Mouse (Mus musculus): Measurements from ENCODE around the gene Olfr9.
A peak's percentile ranks its signal among the peaks of the same experiment; 100 is the strongest.
"Not testable (repeated sequence)": the region's sequence is repeated elsewhere in the genome, so short reads cannot be mapped to it uniquely, and the experiment has no call there.

Gene Olfr9

DNA sequence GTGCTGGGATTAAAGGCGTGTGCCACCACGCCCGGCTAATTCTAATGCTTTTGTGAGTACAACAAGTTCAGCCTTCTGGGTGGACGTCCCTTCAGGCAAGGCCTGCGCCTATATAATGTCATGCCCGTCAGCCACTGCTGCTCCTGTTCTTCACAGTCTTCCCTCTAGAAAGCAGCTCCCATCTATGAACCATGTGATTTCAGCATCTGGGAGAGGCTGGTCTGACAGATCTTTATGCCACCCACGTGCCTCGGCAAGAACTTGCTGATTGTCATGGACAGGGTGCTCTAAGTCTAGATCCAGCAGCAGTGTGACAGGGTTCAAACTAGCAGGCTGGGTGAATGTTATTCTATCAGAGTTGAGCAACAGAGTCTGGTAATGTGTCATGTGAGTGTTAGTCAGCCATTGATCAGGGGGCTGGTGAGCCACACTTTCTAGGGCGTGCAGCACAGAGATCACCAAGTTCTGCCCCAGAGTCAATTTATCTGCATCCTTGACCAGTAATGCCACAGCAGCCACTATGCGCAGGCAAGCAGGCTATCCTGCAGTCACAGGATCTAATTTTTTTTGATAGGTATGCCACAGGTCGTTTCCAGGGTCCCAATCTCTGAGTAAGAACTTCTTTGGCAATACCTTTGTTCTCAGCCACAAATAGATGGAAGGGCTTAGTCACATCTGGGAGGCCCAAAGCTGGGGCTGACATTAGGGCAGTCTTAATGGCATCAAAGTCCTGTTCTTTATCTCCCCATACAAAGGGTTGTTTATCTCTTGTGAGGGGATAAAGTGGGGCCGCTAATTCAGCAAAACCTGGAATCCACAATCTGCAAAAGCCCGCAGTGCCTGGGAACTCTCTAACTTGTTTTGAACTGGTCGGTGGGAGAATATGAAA, 15.0 kb downstream of the Olfr9 start:
- no peak for DNase-seq (ENCODE audit: low read depth, low spot score)

DNA sequence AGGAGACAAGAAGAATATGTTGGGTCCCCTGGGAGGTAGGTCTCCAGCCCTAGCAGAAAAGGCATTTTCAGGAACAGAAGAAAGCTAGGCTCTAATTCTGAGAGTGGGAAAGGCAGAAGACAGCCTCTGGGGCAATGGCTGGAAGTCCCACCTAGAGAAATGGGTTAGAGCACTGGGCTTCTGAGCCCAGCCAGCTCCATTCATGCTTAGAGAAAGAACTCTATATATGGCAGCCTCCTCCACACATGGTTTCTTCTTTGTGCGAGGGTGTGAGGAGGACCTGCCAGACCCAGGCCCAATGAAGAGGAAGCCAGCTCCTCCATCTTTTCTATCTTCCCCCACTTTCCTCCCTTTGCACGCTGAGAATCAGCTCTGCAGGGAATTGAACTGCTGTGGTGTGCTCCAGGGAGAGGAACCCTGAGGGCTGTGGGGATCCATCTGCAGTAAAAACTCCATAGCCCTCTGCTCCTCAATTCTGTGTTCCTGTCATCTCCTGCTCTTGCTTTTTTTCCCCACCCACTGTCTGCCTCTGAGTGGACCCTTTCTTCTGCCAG, 21.1 kb downstream of the Olfr9 start, which contains the start of gene Olfr763:
TSS of gene Olfr763 (plus strand) at position 504 of the 554 bp plus-strand sequence.
- DNase-seq (ENCODE audit: low read depth, low spot score): no peak

DNA sequence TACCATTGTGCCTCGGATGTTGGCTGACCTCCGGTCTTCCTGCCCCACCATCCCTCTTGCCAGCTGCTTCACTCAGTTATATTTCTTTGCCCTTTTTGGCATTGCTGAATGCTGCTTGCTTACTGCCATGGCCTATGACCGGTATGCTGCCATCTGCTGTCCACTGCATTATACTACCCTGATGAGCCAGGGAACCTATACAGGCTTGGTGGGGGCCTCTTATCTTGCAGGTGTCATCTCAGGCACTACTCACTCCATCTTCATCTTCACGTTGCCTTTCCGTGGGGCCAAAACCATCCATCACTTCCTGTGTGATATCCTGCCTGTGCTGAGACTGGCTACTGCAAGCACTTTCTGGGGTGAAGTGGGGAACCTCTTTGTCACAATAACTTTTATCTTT, 22.3 kb downstream of the Olfr9 start:
- DNase-seq (ENCODE audit: low read depth, low spot score): not testable (repeated sequence)

DNA sequence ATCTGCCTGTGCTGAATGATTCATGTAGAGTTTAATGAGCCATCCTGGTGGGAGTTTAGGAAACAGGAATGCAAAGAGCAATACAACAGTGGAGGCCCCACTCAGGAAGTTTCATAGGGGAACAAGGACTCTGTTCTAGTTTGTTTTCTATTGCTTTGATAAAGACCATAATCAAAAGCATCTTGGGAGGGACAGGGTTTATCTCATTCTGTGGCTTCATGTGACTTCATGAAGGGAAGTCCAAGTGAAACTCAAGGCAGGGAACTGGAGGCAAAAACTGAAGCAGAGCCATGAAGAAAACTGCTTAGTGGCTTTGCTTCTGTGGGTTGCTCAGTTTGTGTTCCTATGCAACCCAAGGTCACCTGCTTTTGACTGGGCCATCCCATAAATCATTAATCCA, 25.2 kb downstream of the Olfr9 start:
- DNase-seq (ENCODE audit: low read depth, low spot score): no peak

DNA sequence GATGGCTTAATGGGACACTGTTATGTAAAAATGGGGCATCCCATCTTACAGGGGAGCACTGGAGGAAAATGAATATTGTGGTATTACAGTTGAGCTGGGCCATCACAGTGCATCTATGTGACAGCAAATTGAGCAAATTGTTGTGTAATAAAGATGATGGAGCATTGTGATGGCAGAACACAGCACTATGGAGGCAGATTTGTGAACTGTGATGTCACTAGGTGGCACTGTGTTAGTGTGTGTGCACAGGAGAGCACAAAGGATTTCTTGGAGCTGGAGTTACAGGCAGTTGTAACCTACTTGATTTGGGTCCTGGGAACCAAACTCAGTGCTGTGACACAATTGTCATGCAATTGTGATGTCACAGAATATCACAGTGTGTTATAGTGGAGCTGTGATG, 34.1 kb downstream of the Olfr9 start:
- peak; percentile 12 for DNase-seq (ENCODE audit: low read depth, low spot score)

DNA sequence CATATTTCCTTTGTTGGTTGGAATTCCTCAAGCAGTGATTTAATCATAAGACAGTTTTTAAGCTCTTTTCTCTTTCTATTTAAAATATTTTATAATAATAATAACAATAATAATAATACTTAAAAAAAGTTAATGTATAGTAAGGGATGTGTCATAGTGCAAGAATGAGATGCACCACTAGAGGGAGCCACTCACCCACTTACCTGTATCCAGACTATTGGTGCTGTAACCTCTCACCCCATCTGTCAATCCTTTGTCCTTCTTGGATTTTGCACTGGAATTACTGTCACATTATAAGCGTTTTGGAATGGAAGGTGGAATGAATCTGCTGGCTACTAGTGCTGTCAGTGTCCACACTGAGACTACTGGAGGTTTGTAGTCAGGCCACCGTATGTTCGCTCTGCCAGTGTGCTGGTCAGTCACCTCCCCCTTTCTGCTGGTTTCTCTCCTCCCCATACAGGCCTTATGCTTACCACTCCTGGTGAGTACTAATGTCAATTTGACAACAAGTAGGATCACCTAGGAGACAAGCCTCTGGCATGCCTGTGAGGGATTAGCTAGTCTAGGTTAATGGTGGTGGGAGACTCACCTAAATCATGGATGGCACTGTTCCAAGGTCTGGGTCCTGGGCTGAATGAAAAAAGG, 36.9 kb downstream of the Olfr9 start:
- DNase-seq (ENCODE audit: low read depth, low spot score): peak; percentile 58

DNA sequence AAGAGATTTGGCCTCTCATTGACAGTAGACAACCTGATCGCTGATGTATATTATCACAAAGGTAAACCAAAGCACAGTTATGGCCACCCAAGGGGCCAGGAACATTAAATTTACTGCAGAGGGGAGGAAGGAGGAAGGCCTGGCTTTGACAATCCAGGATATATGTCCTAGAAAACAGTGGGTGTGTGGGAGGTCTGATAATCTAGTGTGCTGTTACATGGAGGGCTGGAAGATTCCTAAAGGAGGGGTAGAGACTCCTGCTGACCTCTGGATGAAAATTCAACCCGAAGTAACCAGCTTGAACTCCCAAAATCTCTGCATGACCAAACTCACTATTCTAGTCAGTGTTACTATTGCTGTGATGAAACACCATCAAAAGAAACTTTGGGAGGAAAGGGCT, 39.1 kb downstream of the Olfr9 start:
- no peak for DNase-seq (ENCODE audit: low read depth, low spot score)

DNA sequence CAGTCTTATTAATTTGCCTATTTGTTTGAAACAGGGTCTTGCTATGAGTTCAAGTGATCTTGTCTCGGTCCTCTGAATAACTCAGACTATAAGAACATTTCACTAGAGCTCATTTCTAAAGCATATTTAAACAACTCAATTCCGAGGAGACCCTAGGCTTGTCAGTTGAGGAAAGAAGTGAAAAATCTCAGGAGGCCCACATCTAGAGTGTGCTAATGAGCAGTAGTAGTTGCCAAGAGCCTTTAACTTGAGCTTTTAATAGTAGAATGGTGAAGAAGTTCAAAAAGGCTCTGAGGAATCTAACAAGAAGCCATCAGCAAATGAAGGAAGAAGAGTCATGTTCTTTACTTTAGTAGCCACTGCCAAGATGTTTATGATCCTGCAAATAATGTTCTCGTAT, 50.6 kb downstream of the Olfr9 start, which contains the start of gene Olfr764-ps1:
TSS of gene Olfr764-ps1 (minus strand) at position 101 of the 400 bp plus-strand sequence.
- DNase-seq (ENCODE audit: low read depth, low spot score): no peak

All from A20 (cell line).